11 mouse cellular contexts compared by ENCODE assay signal in genomic region chr2:158048718-158049117, GRCm38 (mm10).
"Had no signal": no experiment of that assay in that cellular context is flagged by ENCODE, and none has a peak within 500 bp of the region (broad histone marks: within the 10 kb centered on the region; RNA-seq: fewer than 3 reads in every experiment).

No protein-coding gene starts in this region.

- DNase-seq: forebrain, postnatal 0 days; gastrocnemius, postnatal 14 days; gastrocnemius, postnatal 36 days; heart, adult 18-20 months; heart, postnatal 14 days; heart, postnatal 36 days; kidney, adult 8-10 months; kidney, postnatal 25 days; layer of hippocampus, adult 9-11 months; layer of hippocampus, postnatal 36 days; left cerebral cortex, postnatal 4 days had no signal
